Mouse (Mus musculus): Measurements from ENCODE around the gene Nomo1. TPM values are rescaled to one million over a fixed set of nuclear protein-coding genes. Genes with fewer than 3 reads are reported as not detected.
A peak's percentile ranks its signal among the peaks of the same experiment; 100 is the strongest.

Nomo1 gene
- polyA plus RNA-seq, 1 experiment from 2014 or later = 48.2 TPM

GRCm38 (mm10) chr7:46033870-46034337 is 406 bp downstream of the Nomo1 start:
- no peak overlapping the region for H3K27ac ChIP-seq (ENCODE audit: low read depth)
- H3K4me2 ChIP-seq (ENCODE audit: low read length) = peak overlapping the region; percentile 88
- WGBS = 1% methylated on average over 26 of the region's 35 CpGs
- DNase-seq (ENCODE audit: low spot score) (no peak), ATAC-seq (replicated peaks; ENCODE audit: low FRiP score, low TSS enrichment, low read depth) (peak; percentile 24; the same call in 1 of the 2 replicates)
- peaks cover 15% of the 10 kb centered on the region for H3K4me1 ChIP-seq (replicated peaks; ENCODE audit: control insufficient read depth, insufficient read depth, low read length)
- no peaks in the 10 kb centered on the region for H3K9me3 ChIP-seq (ENCODE audit: control insufficient read depth, low read length)
- peaks cover 9% of the 10 kb centered on the region for H3K36me3 ChIP-seq (ENCODE audit: control insufficient read depth, insufficient read depth, low read length)
- peak overlapping the region; percentile 83 for H3K9ac ChIP-seq (ENCODE audit: low read length)
- peak overlapping the region; percentile 93 for H3K4me3 ChIP-seq (ENCODE audit: low read depth, low read length)
- H3K27me3 ChIP-seq (replicated peaks; ENCODE audit: control insufficient read depth, insufficient read depth, low read length) = no peaks in the 10 kb centered on the region

- WGBS = 83% methylated on average over 2 of the region's 2 CpGs
- Histone ChIP-seq H3K9ac (ENCODE audit: low read length) (no peak overlapping the region), H3K4me2 (ENCODE audit: low read length) (peak overlapping the region; percentile 88), H3K36me3 (ENCODE audit: control insufficient read depth, insufficient read depth, low read length) (peaks cover 17% of the 10 kb centered on the region), H3K27me3 (replicated peaks; ENCODE audit: control insufficient read depth, insufficient read depth, low read length) (no peaks in the 10 kb centered on the region), H3K27ac (ENCODE audit: low read depth) (no peak overlapping the region), H3K4me3 (ENCODE audit: low read depth, low read length) (peak overlapping the region; percentile 93), H3K4me1 (replicated peaks; ENCODE audit: control insufficient read depth, insufficient read depth, low read length) (peaks cover 14% of the 10 kb centered on the region), H3K9me3 (ENCODE audit: control insufficient read depth, low read length) (no peaks in the 10 kb centered on the region)
- ATAC-seq (replicated peaks; ENCODE audit: low FRiP score, low TSS enrichment, low read depth) (no peak), DNase-seq (ENCODE audit: low spot score) (no peak)
Measured at GRCm38 (mm10) chr7:46034991-46035390, 1.5 kb downstream of the Nomo1 start.

GRCm38 (mm10) chr7:46035468-46035867 is 2.0 kb downstream of the Nomo1 start:
- no peak for DNase-seq (ENCODE audit: low spot score)
- WGBS = 88% methylated on average over 2 of the region's 2 CpGs
- Histone ChIP-seq H3K27ac (ENCODE audit: low read depth) (no peak overlapping the region), H3K9ac (ENCODE audit: low read length) (no peak overlapping the region), H3K4me3 (ENCODE audit: low read depth, low read length) (no peak overlapping the region), H3K4me1 (replicated peaks; ENCODE audit: control insufficient read depth, insufficient read depth, low read length) (peaks cover 12% of the 10 kb centered on the region), H3K4me2 (ENCODE audit: low read length) (no peak overlapping the region), H3K27me3 (replicated peaks; ENCODE audit: control insufficient read depth, insufficient read depth, low read length) (no peaks in the 10 kb centered on the region), H3K9me3 (ENCODE audit: control insufficient read depth, low read length) (no peaks in the 10 kb centered on the region), H3K36me3 (ENCODE audit: control insufficient read depth, insufficient read depth, low read length) (peaks cover 20% of the 10 kb centered on the region)
- no peak for ATAC-seq (replicated peaks; ENCODE audit: low FRiP score, low TSS enrichment, low read depth)

GRCm38 (mm10) chr7:46037433-46037832 is 3.9 kb downstream of the Nomo1 start:
- WGBS = 73% methylated on average over 6 of the region's 6 CpGs

GRCm38 (mm10) chr7:46039873-46040272 is 6.4 kb downstream of the Nomo1 start:
- Histone ChIP-seq H3K36me3 (ENCODE audit: control insufficient read depth, insufficient read depth, low read length) (peaks cover 61% of the 10 kb centered on the region), H3K9me3 (ENCODE audit: control insufficient read depth, low read length) (no peaks in the 10 kb centered on the region), H3K4me3 (ENCODE audit: low read depth, low read length) (no peak overlapping the region), H3K27ac (ENCODE audit: low read depth) (peak overlapping the region; percentile 35; the same call in 1 of the 2 replicates), H3K4me1 (replicated peaks; ENCODE audit: control insufficient read depth, insufficient read depth, low read length) (peaks cover 5% of the 10 kb centered on the region), H3K4me2 (ENCODE audit: low read length) (no peak overlapping the region), H3K9ac (ENCODE audit: low read length) (no peak overlapping the region), H3K27me3 (replicated peaks; ENCODE audit: control insufficient read depth, insufficient read depth, low read length) (no peaks in the 10 kb centered on the region)
- DNase-seq (ENCODE audit: low spot score) = no peak
- WGBS = 53% methylated on average over 2 of the region's 2 CpGs
- ATAC-seq (replicated peaks; ENCODE audit: low FRiP score, low TSS enrichment, low read depth) = peak; percentile 69; the same call in 1 of the 2 replicates

More at GRCm38 (mm10) chr7:46037433-46037832, 3.9 kb downstream of the Nomo1 start:
- Histone ChIP-seq H3K27ac (ENCODE audit: low read depth) (no peak overlapping the region), H3K4me3 (ENCODE audit: low read depth, low read length) (no peak overlapping the region), H3K36me3 (ENCODE audit: control insufficient read depth, insufficient read depth, low read length) (peaks cover 39% of the 10 kb centered on the region), H3K9me3 (ENCODE audit: control insufficient read depth, low read length) (no peaks in the 10 kb centered on the region), H3K27me3 (replicated peaks; ENCODE audit: control insufficient read depth, insufficient read depth, low read length) (no peaks in the 10 kb centered on the region), H3K4me1 (replicated peaks; ENCODE audit: control insufficient read depth, insufficient read depth, low read length) (peaks cover 12% of the 10 kb centered on the region), H3K9ac (ENCODE audit: low read length) (no peak overlapping the region), H3K4me2 (ENCODE audit: low read length) (no peak overlapping the region)
- DNase-seq (ENCODE audit: low spot score) = no peak
- no peak for ATAC-seq (replicated peaks; ENCODE audit: low FRiP score, low TSS enrichment, low read depth)

GRCm38 (mm10) chr7:46044106-46044505 is 10.6 kb downstream of the Nomo1 start:
- Histone ChIP-seq H3K36me3 (ENCODE audit: control insufficient read depth, insufficient read depth, low read length) (peaks cover 85% of the 10 kb centered on the region), H3K27me3 (replicated peaks; ENCODE audit: control insufficient read depth, insufficient read depth, low read length) (no peaks in the 10 kb centered on the region), H3K4me1 (replicated peaks; ENCODE audit: control insufficient read depth, insufficient read depth, low read length) (no peaks in the 10 kb centered on the region), H3K9me3 (ENCODE audit: control insufficient read depth, low read length) (no peaks in the 10 kb centered on the region), H3K4me3 (ENCODE audit: low read depth, low read length) (no peak overlapping the region), H3K9ac (ENCODE audit: low read length) (no peak overlapping the region), H3K4me2 (ENCODE audit: low read length) (no peak overlapping the region), H3K27ac (ENCODE audit: low read depth) (no peak overlapping the region)
- no peak for DNase-seq (ENCODE audit: low spot score)
- WGBS = 92% methylated on average over 10 of the region's 10 CpGs
- ATAC-seq (replicated peaks; ENCODE audit: low FRiP score, low TSS enrichment, low read depth) = no peak

- Histone ChIP-seq H3K9ac (ENCODE audit: low read length) (no peak overlapping the region), H3K4me2 (ENCODE audit: low read length) (no peak overlapping the region), H3K27me3 (replicated peaks; ENCODE audit: control insufficient read depth, insufficient read depth, low read length) (no peaks in the 10 kb centered on the region), H3K36me3 (ENCODE audit: control insufficient read depth, insufficient read depth, low read length) (peaks cover 85% of the 10 kb centered on the region), H3K4me3 (ENCODE audit: low read depth, low read length) (no peak overlapping the region), H3K4me1 (replicated peaks; ENCODE audit: control insufficient read depth, insufficient read depth, low read length) (no peaks in the 10 kb centered on the region), H3K9me3 (ENCODE audit: control insufficient read depth, low read length) (no peaks in the 10 kb centered on the region), H3K27ac (ENCODE audit: low read depth) (no peak overlapping the region)
- DNase-seq (ENCODE audit: low spot score) = no peak
- ATAC-seq (replicated peaks; ENCODE audit: low FRiP score, low TSS enrichment, low read depth) = no peak
- 95% methylated on average over 11 of the region's 11 CpGs for WGBS
Measured at GRCm38 (mm10) chr7:46045882-46046281, 12.4 kb downstream of the Nomo1 start.

- Histone ChIP-seq H3K36me3 (ENCODE audit: control insufficient read depth, insufficient read depth, low read length) (peaks cover 76% of the 10 kb centered on the region), H3K4me3 (ENCODE audit: low read depth, low read length) (no peak overlapping the region), H3K27ac (ENCODE audit: low read depth) (no peak overlapping the region), H3K4me1 (replicated peaks; ENCODE audit: control insufficient read depth, insufficient read depth, low read length) (no peaks in the 10 kb centered on the region), H3K9ac (ENCODE audit: low read length) (no peak overlapping the region), H3K4me2 (ENCODE audit: low read length) (no peak overlapping the region), H3K9me3 (ENCODE audit: control insufficient read depth, low read length) (no peaks in the 10 kb centered on the region), H3K27me3 (replicated peaks; ENCODE audit: control insufficient read depth, insufficient read depth, low read length) (no peaks in the 10 kb centered on the region)
- 88% methylated on average over 13 of the region's 13 CpGs for WGBS
- no peak for DNase-seq (ENCODE audit: low spot score)
- peak; percentile 46 for ATAC-seq (replicated peaks; ENCODE audit: low FRiP score, low TSS enrichment, low read depth)
Measured at GRCm38 (mm10) chr7:46047873-46048562, 14.5 kb downstream of the Nomo1 start.

GRCm38 (mm10) chr7:46049981-46050380 is 16.5 kb downstream of the Nomo1 start:
- Histone ChIP-seq H3K4me1 (replicated peaks; ENCODE audit: control insufficient read depth, insufficient read depth, low read length) (no peaks in the 10 kb centered on the region), H3K36me3 (ENCODE audit: control insufficient read depth, insufficient read depth, low read length) (peaks cover 77% of the 10 kb centered on the region), H3K4me2 (ENCODE audit: low read length) (no peak overlapping the region), H3K27me3 (replicated peaks; ENCODE audit: control insufficient read depth, insufficient read depth, low read length) (no peaks in the 10 kb centered on the region), H3K27ac (ENCODE audit: low read depth) (no peak overlapping the region), H3K9ac (ENCODE audit: low read length) (no peak overlapping the region), H3K4me3 (ENCODE audit: low read depth, low read length) (no peak overlapping the region), H3K9me3 (ENCODE audit: control insufficient read depth, low read length) (no peaks in the 10 kb centered on the region)
- DNase-seq (ENCODE audit: low spot score) = no peak
- 91% methylated on average over 7 of the region's 7 CpGs for WGBS
- no peak for ATAC-seq (replicated peaks; ENCODE audit: low FRiP score, low TSS enrichment, low read depth)
